Mouse (Mus musculus): ENCODE results near the gene Tmem56. TPM values are rescaled to one million over a fixed set of nuclear protein-coding genes. Genes with fewer than 3 reads are reported as not detected.
A peak's percentile ranks its signal among the peaks of the same experiment; 100 is the strongest.

Tmem56 gene
- polyA plus RNA-seq, 1 experiment from 2014 or later, result 18.3 TPM

GRCm38 (mm10) chr3:121260831-121261230 is 22.1 kb downstream of the Tmem56 start:
- Histone ChIP-seq H3K27ac (peak overlapping the region; percentile 94), H3K4me2 (peak overlapping the region; percentile 79), H3K9me3 (replicated peaks) (no peaks in the 10 kb centered on the region), H3K27me3 (peaks cover 3% of the 10 kb centered on the region; the same call in 1 of the 2 replicates), H3K9ac (peak overlapping the region; percentile 99), H3K4me3 (replicated peaks) (peak overlapping the region; percentile 93), H3K36me3 (peaks cover 31% of the 10 kb centered on the region), H3K4me1 (replicated peaks) (peaks cover 82% of the 10 kb centered on the region)
- DNase-seq (no peak), ATAC-seq (ENCODE audit: low read depth) (no peak)
- 47% methylated on average over 1 of the region's 1 CpGs for WGBS (ENCODE audit: insufficient replicate concordance)

- Histone ChIP-seq H3K9me3 (replicated peaks) (no peaks in the 10 kb centered on the region), H3K27me3 (peaks cover 3% of the 10 kb centered on the region; the same call in 1 of the 2 replicates), H3K4me1 (replicated peaks) (peaks cover 82% of the 10 kb centered on the region), H3K4me2 (peak overlapping the region; percentile 79), H3K4me3 (replicated peaks) (peak overlapping the region; percentile 93), H3K36me3 (peaks cover 39% of the 10 kb centered on the region), H3K27ac (peak overlapping the region; percentile 94), H3K9ac (peak overlapping the region; percentile 99)
- WGBS (ENCODE audit: insufficient replicate concordance), result 83% methylated on average over 7 of the region's 7 CpGs
- ATAC-seq (ENCODE audit: low read depth) (no peak), DNase-seq (no peak)
Measured at GRCm38 (mm10) chr3:121260041-121260440, 22.9 kb downstream of the Tmem56 start.

- Histone ChIP-seq H3K36me3 (peaks cover 40% of the 10 kb centered on the region), H3K4me3 (replicated peaks) (peak overlapping the region; percentile 93), H3K27me3 (peaks cover 3% of the 10 kb centered on the region; the same call in 1 of the 2 replicates), H3K9me3 (replicated peaks) (no peaks in the 10 kb centered on the region), H3K4me1 (replicated peaks) (peaks cover 76% of the 10 kb centered on the region), H3K27ac (peak overlapping the region; percentile 94), H3K9ac (peak overlapping the region; percentile 99), H3K4me2 (peak overlapping the region; percentile 79)
- WGBS (ENCODE audit: insufficient replicate concordance), result 68% methylated on average over 20 of the region's 20 CpGs
- ATAC-seq (ENCODE audit: low read depth) (no peak), DNase-seq (no peak)
Measured at GRCm38 (mm10) chr3:121258521-121259478, 24.1 kb downstream of the Tmem56 start.

GRCm38 (mm10) chr3:121257418-121257817 is 25.5 kb downstream of the Tmem56 start:
- 79% methylated on average over 10 of the region's 10 CpGs for WGBS (ENCODE audit: insufficient replicate concordance)
- H3K4me3 ChIP-seq (replicated peaks), result no peak overlapping the region
- ATAC-seq (ENCODE audit: low read depth), result no peak
- peaks cover 48% of the 10 kb centered on the region for H3K36me3 ChIP-seq
- H3K27me3 ChIP-seq, result peaks cover 3% of the 10 kb centered on the region; the same call in 1 of the 2 replicates
- H3K4me1 ChIP-seq (replicated peaks), result peaks cover 67% of the 10 kb centered on the region
- peak overlapping the region; percentile 43; the same call in 1 of the 2 replicates for H3K27ac ChIP-seq
- no peak overlapping the region for H3K4me2 ChIP-seq
- peak overlapping the region; percentile 15; the same call in 1 of the 2 replicates for H3K9ac ChIP-seq
- no peaks in the 10 kb centered on the region for H3K9me3 ChIP-seq (replicated peaks)
- no peak for DNase-seq

- WGBS (ENCODE audit: insufficient replicate concordance), result 87% methylated on average over 8 of the region's 8 CpGs
- H3K4me2 ChIP-seq, result no peak overlapping the region
Measured at GRCm38 (mm10) chr3:121256131-121256530, 26.8 kb downstream of the Tmem56 start.

GRCm38 (mm10) chr3:121255501-121255900 is 27.4 kb downstream of the Tmem56 start:
- H3K4me2 ChIP-seq, result no peak overlapping the region
- H3K27me3 ChIP-seq, result no peaks in the 10 kb centered on the region
- peaks cover 62% of the 10 kb centered on the region for H3K36me3 ChIP-seq
- ATAC-seq (ENCODE audit: low read depth), result no peak
- H3K27ac ChIP-seq, result peak overlapping the region; percentile 18
- DNase-seq, result no peak
- no peak overlapping the region for H3K9ac ChIP-seq
- no peaks in the 10 kb centered on the region for H3K9me3 ChIP-seq (replicated peaks)
- H3K4me1 ChIP-seq (replicated peaks), result peaks cover 63% of the 10 kb centered on the region
- no peak overlapping the region for H3K4me3 ChIP-seq (replicated peaks)
- 85% methylated on average over 7 of the region's 7 CpGs for WGBS (ENCODE audit: insufficient replicate concordance)

More at GRCm38 (mm10) chr3:121256131-121256530, 26.8 kb downstream of the Tmem56 start:
- peaks cover under 1% of the 10 kb centered on the region; the same call in 1 of the 2 replicates for H3K27me3 ChIP-seq
- ATAC-seq (ENCODE audit: low read depth) (no peak), DNase-seq (no peak)
- H3K4me3 ChIP-seq (replicated peaks), result no peak overlapping the region
- H3K4me1 ChIP-seq (replicated peaks), result peaks cover 66% of the 10 kb centered on the region
- peak overlapping the region; percentile 18 for H3K27ac ChIP-seq
- H3K36me3 ChIP-seq, result peaks cover 60% of the 10 kb centered on the region
- H3K9ac ChIP-seq, result no peak overlapping the region
- no peaks in the 10 kb centered on the region for H3K9me3 ChIP-seq (replicated peaks)

- H3K27me3 ChIP-seq, result no peaks in the 10 kb centered on the region
- ATAC-seq (ENCODE audit: low read depth) (no peak), DNase-seq (no peak)
- H3K27ac ChIP-seq, result no peak overlapping the region
- no peak overlapping the region for H3K9ac ChIP-seq
- WGBS (ENCODE audit: insufficient replicate concordance), result 78% methylated on average over 19 of the region's 19 CpGs
- no peak overlapping the region for H3K4me3 ChIP-seq (replicated peaks)
- peaks cover 66% of the 10 kb centered on the region for H3K36me3 ChIP-seq
- H3K4me1 ChIP-seq (replicated peaks), result peaks cover 33% of the 10 kb centered on the region
- no peak overlapping the region for H3K4me2 ChIP-seq
- no peaks in the 10 kb centered on the region for H3K9me3 ChIP-seq (replicated peaks)
Measured at GRCm38 (mm10) chr3:121250576-121251433, 32.1 kb downstream of the Tmem56 start.

GRCm38 (mm10) chr3:121250048-121250447 is 32.9 kb downstream of the Tmem56 start:
- no peak overlapping the region for H3K4me3 ChIP-seq (replicated peaks)
- H3K4me2 ChIP-seq, result no peak overlapping the region
- H3K9ac ChIP-seq, result no peak overlapping the region
- H3K27me3 ChIP-seq, result no peaks in the 10 kb centered on the region
- peaks cover 59% of the 10 kb centered on the region for H3K36me3 ChIP-seq
- ATAC-seq (ENCODE audit: low read depth) (no peak), DNase-seq (no peak)
- WGBS (ENCODE audit: insufficient replicate concordance), result 82% methylated on average over 9 of the region's 9 CpGs
- H3K27ac ChIP-seq, result no peak overlapping the region
- H3K9me3 ChIP-seq (replicated peaks), result no peaks in the 10 kb centered on the region
- peaks cover 25% of the 10 kb centered on the region for H3K4me1 ChIP-seq (replicated peaks)

- DNase-seq (no peak), ATAC-seq (ENCODE audit: low read depth) (peak; percentile 63)
- WGBS (ENCODE audit: insufficient replicate concordance), result 10% methylated on average over 4 of the region's 4 CpGs
- H3K9ac ChIP-seq, result no peak overlapping the region
- peaks cover 27% of the 10 kb centered on the region; the same call in 1 of the 2 replicates for H3K36me3 ChIP-seq
- H3K4me2 ChIP-seq, result no peak overlapping the region
- H3K27me3 ChIP-seq, result no peaks in the 10 kb centered on the region
- H3K9me3 ChIP-seq (replicated peaks), result no peaks in the 10 kb centered on the region
- no peak overlapping the region for H3K27ac ChIP-seq
- H3K4me1 ChIP-seq (replicated peaks), result peaks cover 33% of the 10 kb centered on the region
- H3K4me3 ChIP-seq (replicated peaks), result no peak overlapping the region
Measured at GRCm38 (mm10) chr3:121242941-121243340, 40.0 kb downstream of the Tmem56 start.

- no peak overlapping the region for H3K27ac ChIP-seq
- H3K36me3 ChIP-seq, result peaks cover 25% of the 10 kb centered on the region; the same call in 1 of the 2 replicates
- no peaks in the 10 kb centered on the region for H3K27me3 ChIP-seq
- peaks cover 33% of the 10 kb centered on the region for H3K4me1 ChIP-seq (replicated peaks)
- no peak for DNase-seq
- H3K9me3 ChIP-seq (replicated peaks), result no peaks in the 10 kb centered on the region
- no peak overlapping the region for H3K9ac ChIP-seq
- no peak for ATAC-seq (ENCODE audit: low read depth)
- no peak overlapping the region for H3K4me3 ChIP-seq (replicated peaks)
- no peak overlapping the region for H3K4me2 ChIP-seq
- WGBS (ENCODE audit: insufficient replicate concordance), result 60% methylated on average over 9 of the region's 9 CpGs
Measured at GRCm38 (mm10) chr3:121242111-121242936, 40.6 kb downstream of the Tmem56 start.

Measured in liver, embryonic 13.5 days (tissue).